11 mouse cellular contexts compared by ENCODE assay signal in the genomic region with DNA sequence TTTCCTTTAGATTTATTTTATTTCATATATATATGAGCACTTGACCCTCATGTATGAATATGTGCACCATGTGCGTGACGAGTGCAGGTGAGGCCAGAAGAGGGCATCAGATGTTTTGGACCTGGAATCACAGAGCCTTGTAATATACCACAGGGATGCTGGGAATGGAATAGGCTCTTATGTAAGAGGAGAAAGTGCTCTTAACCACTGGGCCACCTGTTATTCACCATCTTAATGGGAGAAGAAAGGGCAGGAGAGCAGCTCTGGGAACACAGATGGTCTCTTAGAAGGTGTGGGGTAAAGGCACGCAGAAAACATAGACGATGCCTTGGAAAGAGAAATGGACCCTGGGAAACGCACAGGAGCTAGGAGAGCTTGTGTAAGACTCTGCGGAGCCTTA.
"Had no signal": no experiment of that assay in that cellular context is flagged by ENCODE, and none has a peak within 500 bp of the region (broad histone marks: within the 10 kb centered on the region; RNA-seq: fewer than 3 reads in every experiment).

No protein-coding gene starts in this region.

- DNase-seq: gastrocnemius, postnatal 14 days; gastrocnemius, postnatal 36 days; heart, adult 2 months; heart, postnatal 14 days; heart, postnatal 4 days; kidney, adult 18-20 months; kidney, adult 8-10 months; kidney, postnatal 10 days; kidney, postnatal 25 days; kidney, postnatal 4 days; left cerebral cortex, postnatal 4 days had no signal
